Mouse (Mus musculus): ENCODE measurements at regions not wholly inside any gene's neighbourhood (a gene's known extent, or its start where the extent isn't known, plus 50 kb on each side); places are given as distances from the start of the nearest gene placed in this dataset.

DNA sequence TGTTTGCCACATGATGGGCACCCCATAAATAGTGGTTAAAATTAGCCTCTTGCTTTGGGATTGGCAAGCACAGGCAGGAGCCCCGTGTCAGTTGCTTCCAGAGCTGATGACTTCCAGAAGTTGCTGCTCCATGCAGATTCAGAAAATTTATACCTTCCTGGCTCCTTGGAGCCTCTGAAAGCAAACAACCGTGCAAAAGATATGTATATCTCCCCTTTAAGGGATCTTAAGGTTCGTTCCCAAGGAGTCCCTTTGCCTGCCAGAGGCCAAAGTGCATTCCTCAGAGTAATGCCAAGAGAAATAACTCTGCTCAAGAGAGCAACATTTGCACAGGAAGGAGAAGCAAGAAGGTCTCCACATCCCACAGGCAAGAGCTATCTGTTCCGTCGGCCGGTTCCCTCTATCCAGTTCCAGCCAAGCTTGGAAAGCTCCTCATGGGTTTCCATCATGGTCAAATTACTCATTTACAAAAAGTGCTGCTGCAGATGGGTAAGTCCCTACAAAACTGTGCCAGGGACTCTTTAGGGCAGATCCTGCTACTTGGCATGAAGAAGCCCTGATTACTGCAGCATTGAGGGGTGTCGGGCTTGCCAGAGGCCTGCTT, 608.4 kb upstream of the Cdh5 start:
- no peak for DNase-seq (ENCODE audit: low read depth, low spot score)
- H3K27ac ChIP-seq (ENCODE audit: insufficient read depth, low read depth, low read length, poor library complexity, severe bottlenecking): no peak overlapping the region
- no peak overlapping the region for H3K4me3 ChIP-seq (ENCODE audit: insufficient read depth in 1 of 2, low read depth in 1 of 2, low read length in 2 of 2, poor library complexity in 1 of 2, severe bottlenecking in 1 of 2)
- in situ Hi-C loops (cut with MboI; ENCODE audit: low sequenced_read_pairs in 2 of 2, unreplicated experiment in 2 of 2): no loop called here
- no peaks in the 10 kb centered on the region for H3K9me3 ChIP-seq (ENCODE audit: control insufficient read depth, insufficient read depth, low read depth, low read length)
- no peaks in the 10 kb centered on the region for H3K4me1 ChIP-seq (ENCODE audit: control insufficient read depth in 2 of 2, insufficient read depth in 2 of 2, low read length in 2 of 2, poor library complexity in 1 of 2)
- H3K36me3 ChIP-seq (ENCODE audit: control insufficient read depth, insufficient read depth, low read length, poor library complexity, severe bottlenecking): no peaks in the 10 kb centered on the region
- no peak overlapping the region for H3K9ac ChIP-seq (ENCODE audit: insufficient read depth, low read depth, low read length, poor library complexity, severe bottlenecking)
- TF ChIP-seq CHD2 (IDR thresholded peaks at IDR 0.05; ENCODE audit: low read depth, low read length) (no peak), ZC3H11A (IDR thresholded peaks at IDR 0.05; ENCODE audit: borderline replicate concordance, low read depth, low read length) (no peak), HCFC1 (IDR thresholded peaks at IDR 0.05; ENCODE audit: borderline replicate concordance, insufficient read depth, low read length) (no peak), MAFK (IDR thresholded peaks at IDR 0.05; ENCODE audit: insufficient read depth, low read depth, low read length) (no peak), ZNF384 (IDR thresholded peaks at IDR 0.05; ENCODE audit: low read depth, low read length) (no peak)

DNA sequence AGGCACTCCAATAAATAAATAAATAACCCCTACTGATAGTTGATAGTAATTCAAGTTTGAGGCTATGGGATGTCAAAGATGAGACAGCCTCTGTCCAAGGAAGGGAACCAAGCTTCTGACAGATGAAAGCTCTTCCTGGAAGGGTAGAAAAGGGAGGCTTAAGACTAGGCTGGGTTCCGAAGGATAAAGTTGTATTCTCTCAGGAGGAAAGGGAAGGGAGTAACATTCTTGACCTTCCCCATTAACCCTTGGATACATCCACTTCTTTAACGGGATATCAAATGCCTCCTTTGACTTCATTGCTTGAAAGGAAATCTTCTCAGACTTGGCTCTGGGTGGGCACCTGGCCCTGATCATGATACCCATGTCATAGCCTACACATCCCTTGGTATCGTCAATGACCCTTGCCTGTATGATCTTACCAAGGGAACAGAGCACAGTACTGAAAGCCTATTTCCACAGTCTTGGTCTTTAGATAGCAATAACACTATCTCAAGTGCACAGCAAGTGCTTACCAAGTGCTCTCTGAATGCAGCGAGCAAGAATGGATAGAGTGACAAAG, 607.4 kb upstream of the Cdh5 start:
- in situ Hi-C loops (cut with MboI; ENCODE audit: low sequenced_read_pairs in 2 of 2, unreplicated experiment in 2 of 2): no loop called here
- Histone ChIP-seq H3K36me3 (ENCODE audit: control insufficient read depth, insufficient read depth, low read length, poor library complexity, severe bottlenecking) (no peaks in the 10 kb centered on the region), H3K4me3 (ENCODE audit: insufficient read depth in 1 of 2, low read depth in 1 of 2, low read length in 2 of 2, poor library complexity in 1 of 2, severe bottlenecking in 1 of 2) (no peak overlapping the region), H3K4me1 (ENCODE audit: control insufficient read depth in 2 of 2, insufficient read depth in 2 of 2, low read length in 2 of 2, poor library complexity in 1 of 2) (no peaks in the 10 kb centered on the region), H3K9me3 (ENCODE audit: control insufficient read depth, insufficient read depth, low read depth, low read length) (no peaks in the 10 kb centered on the region), H3K9ac (ENCODE audit: insufficient read depth, low read depth, low read length, poor library complexity, severe bottlenecking) (no peak overlapping the region), H3K27ac (ENCODE audit: insufficient read depth, low read depth, low read length, poor library complexity, severe bottlenecking) (no peak overlapping the region)
- DNase-seq (ENCODE audit: low read depth, low spot score): no peak
- no peak for TF ChIP-seq ZNF384 (IDR thresholded peaks at IDR 0.05; ENCODE audit: low read depth, low read length)
- TF ChIP-seq HCFC1 (IDR thresholded peaks at IDR 0.05; ENCODE audit: borderline replicate concordance, insufficient read depth, low read length): no peak
- no peak for TF ChIP-seq CHD2 (IDR thresholded peaks at IDR 0.05; ENCODE audit: low read depth, low read length)
- TF ChIP-seq ZC3H11A (IDR thresholded peaks at IDR 0.05; ENCODE audit: borderline replicate concordance, low read depth, low read length): no peak
- no peak for TF ChIP-seq MAFK (IDR thresholded peaks at IDR 0.05; ENCODE audit: insufficient read depth, low read depth, low read length)

DNA sequence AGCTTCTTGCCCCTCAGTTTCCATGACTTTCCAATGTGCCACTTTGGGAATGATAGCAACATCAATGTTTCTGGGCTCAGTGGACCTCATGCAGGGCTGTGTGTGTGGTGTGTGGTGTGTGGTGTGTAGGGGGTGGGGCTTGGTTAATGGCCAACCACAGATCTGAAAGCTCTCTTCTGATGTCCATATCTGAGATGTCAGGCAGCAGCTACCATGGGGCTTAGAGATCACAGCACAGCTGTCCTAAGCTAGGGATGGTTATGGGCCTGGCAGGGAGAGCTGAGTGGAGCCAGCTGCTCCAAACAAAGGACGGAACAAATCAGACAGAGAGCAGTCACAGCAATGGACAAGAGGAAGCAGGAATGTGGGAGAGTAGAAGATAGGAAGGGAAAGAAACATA, 606.8 kb upstream of the Cdh5 start:
- Histone ChIP-seq H3K4me1 (ENCODE audit: control insufficient read depth in 2 of 2, insufficient read depth in 2 of 2, low read length in 2 of 2, poor library complexity in 1 of 2) (no peaks in the 10 kb centered on the region), H3K36me3 (ENCODE audit: control insufficient read depth, insufficient read depth, low read length, poor library complexity, severe bottlenecking) (no peaks in the 10 kb centered on the region), H3K27ac (ENCODE audit: insufficient read depth, low read depth, low read length, poor library complexity, severe bottlenecking) (no peak overlapping the region), H3K9ac (ENCODE audit: insufficient read depth, low read depth, low read length, poor library complexity, severe bottlenecking) (no peak overlapping the region), H3K9me3 (ENCODE audit: control insufficient read depth, insufficient read depth, low read depth, low read length) (no peaks in the 10 kb centered on the region), H3K4me3 (ENCODE audit: insufficient read depth in 1 of 2, low read depth in 1 of 2, low read length in 2 of 2, poor library complexity in 1 of 2, severe bottlenecking in 1 of 2) (no peak overlapping the region)
- no peak for DNase-seq (ENCODE audit: low read depth, low spot score)
- in situ Hi-C loops (cut with MboI; ENCODE audit: low sequenced_read_pairs in 2 of 2, unreplicated experiment in 2 of 2): no loop called here
- no peak for TF ChIP-seq HCFC1 (IDR thresholded peaks at IDR 0.05; ENCODE audit: borderline replicate concordance, insufficient read depth, low read length)
- TF ChIP-seq CHD2 (IDR thresholded peaks at IDR 0.05; ENCODE audit: low read depth, low read length): no peak
- TF ChIP-seq MAFK (IDR thresholded peaks at IDR 0.05; ENCODE audit: insufficient read depth, low read depth, low read length): no peak
- TF ChIP-seq ZNF384 (IDR thresholded peaks at IDR 0.05; ENCODE audit: low read depth, low read length): no peak
- TF ChIP-seq ZC3H11A (IDR thresholded peaks at IDR 0.05; ENCODE audit: borderline replicate concordance, low read depth, low read length): no peak

DNA sequence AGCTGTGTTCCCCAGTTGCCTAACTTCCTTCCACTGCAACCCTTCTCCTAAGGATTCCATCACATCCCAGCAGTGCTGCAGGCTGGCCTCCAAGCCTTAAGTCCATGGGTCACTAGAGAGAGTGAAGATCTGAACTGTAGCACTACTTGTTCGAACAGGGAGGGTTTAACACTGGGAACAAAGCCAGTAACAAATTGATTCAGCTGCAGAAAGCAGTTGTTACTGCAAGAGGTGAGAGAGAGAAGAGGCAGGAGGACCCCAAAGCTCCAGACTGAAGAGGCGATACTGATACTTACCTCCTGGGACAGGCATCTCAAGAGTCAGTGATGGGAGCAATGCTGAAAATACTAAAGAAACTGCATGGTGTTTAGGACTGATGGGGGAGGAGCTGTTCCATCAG, 600.1 kb upstream of the Cdh5 start:
- Histone ChIP-seq H3K4me1 (ENCODE audit: control insufficient read depth in 2 of 2, insufficient read depth in 2 of 2, low read length in 2 of 2, poor library complexity in 1 of 2) (no peaks in the 10 kb centered on the region), H3K36me3 (ENCODE audit: control insufficient read depth, insufficient read depth, low read length, poor library complexity, severe bottlenecking) (no peaks in the 10 kb centered on the region), H3K9ac (ENCODE audit: insufficient read depth, low read depth, low read length, poor library complexity, severe bottlenecking) (no peak overlapping the region), H3K27ac (ENCODE audit: insufficient read depth, low read depth, low read length, poor library complexity, severe bottlenecking) (no peak overlapping the region), H3K9me3 (ENCODE audit: control insufficient read depth, insufficient read depth, low read depth, low read length) (no peaks in the 10 kb centered on the region), H3K4me3 (ENCODE audit: insufficient read depth in 1 of 2, low read depth in 1 of 2, low read length in 2 of 2, poor library complexity in 1 of 2, severe bottlenecking in 1 of 2) (no peak overlapping the region)
- TF ChIP-seq HCFC1 (IDR thresholded peaks at IDR 0.05; ENCODE audit: borderline replicate concordance, insufficient read depth, low read length) (no peak), ZNF384 (IDR thresholded peaks at IDR 0.05; ENCODE audit: low read depth, low read length) (no peak), CHD2 (IDR thresholded peaks at IDR 0.05; ENCODE audit: low read depth, low read length) (no peak), ZC3H11A (IDR thresholded peaks at IDR 0.05; ENCODE audit: borderline replicate concordance, low read depth, low read length) (no peak), MAFK (IDR thresholded peaks at IDR 0.05; ENCODE audit: insufficient read depth, low read depth, low read length) (no peak)
- DNase-seq (ENCODE audit: low read depth, low spot score): no peak
- in situ Hi-C loops (cut with MboI; ENCODE audit: low sequenced_read_pairs in 2 of 2, unreplicated experiment in 2 of 2): no loop called here
